Mouse (Mus musculus) induced T-regulatory cell, adult 2 months (primary cell): Measurements from ENCODE around the gene Frmpd1.

Experiments used
- DNase-seq: peaks from one replicate; pipeline ENCODE4 v3.0.0-alpha.2; 2012; ENCODE audit warnings: low read depth

The Frmpd1 gene

DNA sequence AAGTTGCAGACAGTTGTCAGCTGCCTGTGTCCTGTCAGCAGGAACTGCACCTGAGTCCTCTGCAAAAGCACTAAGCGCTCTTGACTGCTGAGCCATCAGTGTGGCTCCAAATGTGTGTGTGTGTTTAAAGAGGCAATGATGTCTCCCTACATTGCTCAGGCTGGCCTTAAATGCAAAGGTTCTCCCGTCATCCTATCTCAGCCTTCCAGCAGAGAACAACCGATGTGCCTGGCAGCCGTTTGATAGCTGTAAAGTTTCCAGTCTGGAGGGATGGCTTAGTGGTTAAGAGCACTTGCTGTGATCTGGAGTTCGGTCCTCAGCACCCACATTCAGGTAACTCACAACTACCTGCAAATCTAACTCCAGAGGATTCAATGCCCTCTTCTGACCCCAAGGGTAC lies 56.7 kb downstream of the Frmpd1 start:
- DNase-seq = no peak

GRCm38 (mm10) chr4:45242163-45242562 lies 57.5 kb downstream of the Frmpd1 start:
- DNase-seq = no peak

DNA sequence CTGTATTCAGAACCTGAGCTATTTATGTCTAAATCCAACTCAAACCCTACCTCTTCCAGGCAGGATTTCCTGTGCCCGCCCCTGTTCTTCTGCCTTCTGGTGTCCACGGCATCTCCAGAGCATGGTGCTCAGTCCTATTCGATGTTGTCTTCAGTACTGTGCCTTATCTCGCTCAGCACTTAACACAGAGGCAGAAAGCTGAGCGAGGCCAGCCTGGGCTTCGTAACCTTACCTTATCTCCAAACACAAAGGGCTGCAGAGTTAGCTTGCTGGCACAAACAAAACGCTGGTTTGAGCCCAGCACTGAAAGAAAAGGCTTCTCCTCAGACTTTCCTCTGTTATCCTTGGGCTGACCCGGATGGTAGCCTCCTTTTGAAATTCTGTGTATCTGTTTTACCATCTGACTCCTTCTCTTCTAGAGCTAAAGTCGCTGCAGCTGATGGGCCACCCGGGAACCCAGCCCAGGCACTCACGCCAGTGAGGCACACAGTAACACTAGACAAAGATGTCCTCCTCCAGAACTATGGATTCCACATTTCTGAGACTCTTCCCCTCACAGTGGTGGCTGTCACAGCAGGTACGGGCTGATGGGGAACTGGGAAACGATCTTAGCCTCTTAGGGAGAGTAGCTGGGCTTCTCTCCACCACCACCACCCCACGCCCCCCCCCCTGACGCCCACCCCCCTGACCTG lies 58.7 kb downstream of the Frmpd1 start:
- no peak for DNase-seq

- no peak for DNase-seq
These were observed 66.6 kb downstream of the Frmpd1 start for GRCm38 (mm10) chr4:45251265-45251664.

GRCm38 (mm10) chr4:45252861-45253262 lies 68.2 kb downstream of the Frmpd1 start:
- DNase-seq = no peak

- DNase-seq = no peak
These were observed 69.3 kb downstream of the Frmpd1 start for GRCm38 (mm10) chr4:45253839-45254601.

- no peak for DNase-seq
These were observed 74.7 kb downstream of the Frmpd1 start for GRCm38 (mm10) chr4:45259232-45259832.

DNA sequence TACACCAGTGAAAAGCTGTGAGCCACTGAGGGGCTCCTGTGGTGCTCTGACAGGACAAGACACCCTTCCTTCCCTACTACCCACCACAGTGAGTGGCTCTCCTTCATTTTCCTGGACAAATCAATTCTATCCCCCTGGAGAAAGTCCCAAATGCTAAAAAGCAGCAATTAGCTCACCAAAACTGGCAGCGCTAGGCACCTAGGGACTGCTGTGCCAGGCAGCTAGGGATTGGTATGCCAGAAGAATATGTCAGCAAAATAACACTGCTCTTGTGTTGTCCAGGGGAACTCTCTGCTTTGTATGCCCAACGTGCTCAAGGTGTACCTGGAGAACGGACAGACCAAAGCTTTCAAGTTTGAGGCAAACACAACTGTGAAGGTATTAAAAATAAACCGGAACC lies 76.9 kb downstream of the Frmpd1 start:
- DNase-seq = no peak

- peak; percentile 11 for DNase-seq
These were observed 83.2 kb downstream of the Frmpd1 start for GRCm38 (mm10) chr4:45267883-45268282.

DNA sequence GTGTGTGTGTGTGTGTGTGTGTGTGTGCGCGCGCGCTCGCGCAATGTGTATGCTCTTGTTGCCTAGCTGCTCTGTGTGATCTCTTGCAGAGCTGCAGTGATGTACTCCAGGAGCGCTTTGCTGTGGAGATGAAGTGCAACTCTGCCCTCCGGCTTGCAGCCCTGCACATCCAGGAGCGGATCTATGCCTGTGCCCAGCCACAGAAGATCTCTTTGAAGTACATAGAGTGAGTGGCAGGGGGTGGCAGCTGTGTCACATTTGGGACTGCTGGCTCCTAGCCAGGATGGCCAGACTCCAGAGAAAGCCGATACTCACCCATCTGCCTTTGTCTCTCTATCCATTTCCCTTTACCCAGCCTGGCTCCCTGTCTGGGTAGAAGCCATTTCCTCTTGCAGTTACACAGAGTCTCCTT lies 86.4 kb downstream of the Frmpd1 start:
- no peak for DNase-seq

GRCm38 (mm10) chr4:45275770-45276169 lies 91.1 kb downstream of the Frmpd1 start:
- DNase-seq = no peak

- no peak for DNase-seq
These were observed 94.6 kb downstream of the Frmpd1 start for GRCm38 (mm10) chr4:45279292-45279691.

GRCm38 (mm10) chr4:45279981-45280548 lies 95.4 kb downstream of the Frmpd1 start:
- DNase-seq = peak; percentile 63

GRCm38 (mm10) chr4:45286318-45286717 lies 101.6 kb downstream of the Frmpd1 start:
- DNase-seq = peak; percentile 17

DNA sequence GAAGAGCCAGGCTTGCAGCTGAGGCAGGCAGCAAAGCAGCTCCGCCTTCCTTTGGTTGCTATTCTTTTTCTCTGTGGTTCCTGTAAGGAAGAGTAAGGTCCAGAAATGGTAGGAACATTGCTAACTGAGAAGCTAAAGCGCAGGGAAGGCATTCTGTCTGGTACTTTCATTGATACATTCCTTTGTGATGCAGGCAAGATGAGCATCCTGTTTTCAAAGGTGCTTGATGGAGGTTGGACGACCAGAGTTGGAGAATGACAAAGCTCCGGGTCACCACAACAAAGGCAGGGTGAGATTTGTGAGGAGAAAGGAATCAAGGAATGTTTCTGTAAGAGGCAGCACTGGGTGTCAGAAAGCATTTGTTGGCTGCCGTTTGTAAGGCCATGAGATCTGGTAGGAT lies 103.2 kb downstream of the Frmpd1 start:
- DNase-seq = no peak

DNA sequence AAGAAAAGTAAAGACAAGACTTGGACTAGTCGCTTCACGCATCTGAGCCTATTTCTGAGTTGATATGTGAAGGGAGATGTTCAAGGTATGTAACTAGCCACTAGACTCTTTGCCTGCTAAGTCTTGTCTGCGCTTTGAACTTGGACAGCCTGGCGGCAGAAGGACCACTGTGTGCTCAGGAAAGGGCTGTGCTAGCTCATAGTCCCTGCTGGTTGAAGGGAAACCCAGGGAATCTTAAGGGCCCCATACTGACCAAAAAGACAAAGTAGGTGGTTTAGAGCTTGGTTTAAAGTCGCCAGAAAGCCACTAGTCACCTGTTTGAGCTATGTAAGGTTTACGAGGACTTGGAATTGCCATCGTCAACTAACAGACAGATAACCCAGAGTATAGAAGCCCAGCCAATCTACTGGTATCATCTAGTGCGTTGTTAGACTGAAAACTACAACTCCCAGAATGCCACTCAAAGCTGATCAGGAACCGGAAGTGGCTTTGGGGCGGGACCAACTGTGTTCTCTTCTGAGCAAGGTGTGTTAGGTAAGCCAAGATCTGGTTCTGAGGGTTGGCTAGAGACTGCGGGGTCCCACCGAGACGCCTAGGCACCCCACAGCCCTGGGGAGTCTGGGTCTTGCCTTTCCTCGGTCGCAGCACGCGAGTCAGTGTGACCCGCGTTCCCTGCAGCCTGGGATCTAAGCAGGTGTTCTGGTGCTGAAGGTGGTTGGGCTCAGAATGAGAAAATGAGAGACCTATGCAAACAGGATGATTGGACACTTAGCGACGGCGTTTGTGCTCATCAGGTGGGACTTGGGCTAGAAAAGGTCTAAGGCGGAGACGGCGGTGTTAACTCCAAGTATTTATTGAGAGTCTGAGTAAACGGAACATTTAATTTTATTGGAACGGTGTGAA lies 112.2 kb downstream of the Frmpd1 start, which contains the start of gene Trmt10b:
Trmt10b (plus strand) TSS at position 466 of the 903 bp plus-strand sequence.
- peak; percentile 93 for DNase-seq

GRCm38 (mm10) chr4:45305536-45305935 lies 120.9 kb downstream of the Frmpd1 start:
- DNase-seq = no peak

GRCm38 (mm10) chr4:45308046-45308445 lies 123.4 kb downstream of the Frmpd1 start:
- DNase-seq = peak; percentile 25

GRCm38 (mm10) chr4:45308606-45309005 lies 123.9 kb downstream of the Frmpd1 start:
- no peak for DNase-seq

- DNase-seq = no peak
These were observed 126.4 kb downstream of the Frmpd1 start for GRCm38 (mm10) chr4:45311056-45311455.

DNA sequence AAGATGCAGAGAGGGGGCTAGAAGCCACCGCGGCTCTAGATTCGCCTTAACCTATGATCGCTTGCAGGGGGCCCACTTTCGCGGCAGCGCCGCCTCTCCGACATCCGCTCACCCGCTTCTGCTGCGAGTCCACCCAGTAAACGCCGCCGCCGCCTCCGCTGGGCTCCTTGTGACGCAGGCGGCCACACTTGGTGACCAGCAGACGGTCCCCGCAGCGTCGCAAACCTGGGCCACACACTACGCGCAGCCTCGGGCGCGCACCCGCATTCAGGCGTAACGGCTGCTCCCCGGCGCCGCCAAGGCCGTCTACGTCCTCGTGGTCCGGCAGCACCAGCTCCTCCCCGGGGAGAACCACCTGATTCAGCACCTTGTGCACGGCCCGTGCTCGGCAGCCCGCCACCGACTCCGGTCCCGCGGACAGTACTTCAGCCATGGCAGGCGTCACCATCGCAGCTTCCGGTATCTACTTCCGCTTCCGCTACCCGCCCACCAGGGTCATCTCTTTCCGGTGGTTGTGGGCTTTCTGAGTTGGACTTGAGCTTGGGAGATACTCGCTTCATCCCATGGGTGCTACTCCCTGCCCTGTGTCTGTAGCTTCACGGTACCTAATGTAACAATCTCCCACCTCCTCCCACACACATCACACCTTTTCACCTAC lies 135.6 kb downstream of the Frmpd1 start:
- DNase-seq = peak; percentile 89
